Mouse (Mus musculus): ENCODE data around the gene Pald1. TPM values are rescaled to one million over a fixed set of nuclear protein-coding genes. Genes with fewer than 3 reads are reported as not detected.

Gene Pald1
- total RNA-seq, 4 experiments from 2014 or later: 12.8 to 22.5 (median 17.9) TPM

GRCm38 (mm10) chr10:61370273-61370979 lies 12.9 kb downstream of the Pald1 start:
- DNase-seq (ENCODE audit: low spot score in 2 of 2): no peak

GRCm38 (mm10) chr10:61369755-61370154 lies 13.6 kb downstream of the Pald1 start:
- DNase-seq (ENCODE audit: low spot score in 2 of 2): no peak

- DNase-seq (ENCODE audit: low spot score in 2 of 2): no peak
Measured at GRCm38 (mm10) chr10:61365902-61366301, 17.4 kb downstream of the Pald1 start.

- no peak for DNase-seq (ENCODE audit: low spot score in 2 of 2)
Measured at GRCm38 (mm10) chr10:61364431-61364830, 18.9 kb downstream of the Pald1 start.

GRCm38 (mm10) chr10:61362992-61363391 lies 20.3 kb downstream of the Pald1 start:
- no peak for DNase-seq (ENCODE audit: low spot score in 2 of 2)

- no peak for DNase-seq (ENCODE audit: low spot score in 2 of 2)
Measured at GRCm38 (mm10) chr10:61362483-61362882, 20.8 kb downstream of the Pald1 start.

GRCm38 (mm10) chr10:61360667-61361066 lies 22.7 kb downstream of the Pald1 start:
- DNase-seq (ENCODE audit: low spot score in 2 of 2): no peak

- DNase-seq (ENCODE audit: low spot score in 2 of 2): no peak
Measured at GRCm38 (mm10) chr10:61359411-61359810, 23.9 kb downstream of the Pald1 start.

- no peak for DNase-seq (ENCODE audit: low spot score in 2 of 2)
Measured at GRCm38 (mm10) chr10:61357658-61358057, 25.7 kb downstream of the Pald1 start.

- DNase-seq (ENCODE audit: low spot score in 2 of 2): no peak
Measured at GRCm38 (mm10) chr10:61356568-61356967, 26.8 kb downstream of the Pald1 start.

GRCm38 (mm10) chr10:61356095-61356494 lies 27.2 kb downstream of the Pald1 start:
- no peak for DNase-seq (ENCODE audit: low spot score in 2 of 2)

GRCm38 (mm10) chr10:61355611-61356010 lies 27.7 kb downstream of the Pald1 start:
- no peak for DNase-seq (ENCODE audit: low spot score in 2 of 2)

GRCm38 (mm10) chr10:61351216-61351615 lies 32.1 kb downstream of the Pald1 start:
- DNase-seq (ENCODE audit: low spot score in 2 of 2): no peak

- DNase-seq (ENCODE audit: low spot score in 2 of 2): no peak
Measured at GRCm38 (mm10) chr10:61346374-61346773, 37.0 kb downstream of the Pald1 start.

GRCm38 (mm10) chr10:61345179-61345578 lies 38.2 kb downstream of the Pald1 start:
- no peak for DNase-seq (ENCODE audit: low spot score in 2 of 2)

GRCm38 (mm10) chr10:61343950-61344349 lies 39.4 kb downstream of the Pald1 start:
- peak; percentile 34 to 68 for DNase-seq (ENCODE audit: low spot score in 2 of 2)

GRCm38 (mm10) chr10:61342750-61343149 lies 40.6 kb downstream of the Pald1 start:
- DNase-seq (ENCODE audit: low spot score in 2 of 2): no peak

- peak; percentile 49 to 77 for DNase-seq (ENCODE audit: low spot score in 2 of 2)
Measured at GRCm38 (mm10) chr10:61341557-61341956, 41.8 kb downstream of the Pald1 start.

GRCm38 (mm10) chr10:61341045-61341444 lies 42.3 kb downstream of the Pald1 start:
- DNase-seq (ENCODE audit: low spot score in 2 of 2): no peak

- no peak for DNase-seq (ENCODE audit: low spot score in 2 of 2)
Measured at GRCm38 (mm10) chr10:61340247-61340646, 43.1 kb downstream of the Pald1 start.

- no peak for DNase-seq (ENCODE audit: low spot score in 2 of 2)
Measured at GRCm38 (mm10) chr10:61339216-61339615, 44.1 kb downstream of the Pald1 start.

GRCm38 (mm10) chr10:61337665-61338064 lies 45.7 kb downstream of the Pald1 start:
- peak; percentile 38 to 40 for DNase-seq (ENCODE audit: low spot score in 2 of 2)

- no peak for DNase-seq (ENCODE audit: low spot score in 2 of 2)
Measured at GRCm38 (mm10) chr10:61336592-61336991, 46.7 kb downstream of the Pald1 start.
